Mouse (Mus musculus): ENCODE measurements around the gene Tsc2.
"Not testable (repeated sequence)": the region's sequence is repeated elsewhere in the genome, so short reads cannot be mapped to it uniquely, and the experiment has no call there.

Gene Tsc2

DNA sequence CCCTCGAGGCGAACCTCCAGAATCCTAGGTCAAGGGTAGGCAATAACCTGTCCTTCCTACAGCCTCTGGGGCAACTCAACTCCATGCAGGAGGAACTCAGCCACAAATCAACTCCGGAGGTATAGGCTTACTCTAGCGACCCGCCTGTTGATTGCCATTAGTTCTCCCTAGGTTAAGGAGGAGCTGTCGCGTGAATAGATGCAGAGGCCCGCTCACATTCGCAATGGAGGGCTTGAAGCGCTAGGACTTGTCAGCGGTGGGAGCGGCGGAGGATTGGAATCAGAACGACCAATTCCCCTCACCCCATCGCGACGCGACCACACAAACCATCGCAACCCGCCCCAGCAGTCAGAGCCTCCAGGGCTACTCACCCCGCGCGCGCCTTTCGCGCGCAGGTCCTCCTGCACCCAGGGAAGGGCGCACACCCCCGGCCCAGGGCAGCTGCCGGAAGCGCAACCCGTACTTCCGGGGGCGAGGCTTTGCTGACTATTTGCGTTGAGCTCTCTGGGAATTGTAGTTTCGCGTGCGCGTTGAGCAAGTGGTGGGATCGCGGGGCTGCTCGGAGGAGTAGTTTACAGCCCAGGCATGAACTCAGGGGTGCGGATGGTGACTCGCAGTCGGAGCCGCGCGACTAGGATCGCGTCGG lies at the start of gene Tsc2, which contains the start of gene Nthl1:
Gene Tsc2 (minus strand): TSS at position 464 of the 646 bp plus-strand sequence.
Gene Nthl1 (plus strand): TSS at position 514 of the 646 bp plus-strand sequence.
- DNase-seq (ENCODE audit: low read depth, low spot score): peak; percentile 86

DNA sequence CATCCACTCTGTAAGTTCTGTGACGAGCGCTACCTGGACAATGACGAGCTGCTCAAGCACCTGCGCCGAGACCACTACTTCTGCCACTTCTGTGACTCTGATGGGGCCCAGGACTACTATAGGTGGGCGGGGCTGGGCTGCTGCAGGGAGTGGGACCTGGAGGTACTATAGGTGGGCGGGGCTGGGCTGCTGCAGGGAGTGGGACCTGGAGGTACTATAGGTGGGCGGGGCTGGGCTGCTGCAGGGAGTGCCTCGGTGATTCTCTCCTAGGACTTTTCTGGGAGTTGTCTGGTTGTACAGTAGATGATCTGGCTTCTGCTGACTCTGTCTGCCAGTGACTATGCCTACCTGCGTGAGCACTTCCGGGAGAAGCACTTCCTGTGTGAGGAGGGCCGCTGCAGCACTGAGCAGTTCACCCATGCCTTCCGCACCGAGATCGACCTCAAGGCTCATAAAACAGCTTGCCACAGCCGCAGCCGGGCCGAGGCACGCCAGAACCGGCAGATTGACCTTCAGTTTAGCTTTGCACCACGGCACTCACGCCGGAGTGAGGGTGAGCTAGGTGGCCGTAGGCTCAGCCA lies 45.2 kb upstream of the Tsc2 start:
- DNase-seq (ENCODE audit: low read depth, low spot score): no peak

DNA sequence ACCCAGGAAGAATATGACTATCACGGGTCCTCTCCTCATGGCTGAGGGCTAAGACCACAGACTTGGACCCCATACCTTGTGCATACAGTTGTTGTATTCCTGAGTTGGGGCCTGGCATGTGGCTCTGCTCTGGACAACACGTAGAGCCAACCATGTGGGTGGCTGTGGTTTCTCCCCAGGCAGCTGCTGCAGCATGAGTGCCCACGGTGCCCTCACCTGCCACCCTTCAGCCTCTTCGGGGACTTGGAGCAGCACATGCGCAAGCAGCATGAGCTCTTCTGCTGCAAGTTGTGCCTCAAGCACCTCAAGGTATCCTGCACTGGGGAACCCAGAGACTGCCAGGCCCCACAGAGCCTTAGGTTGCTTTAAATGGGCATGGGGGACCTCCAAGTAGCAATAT lies 44.4 kb upstream of the Tsc2 start:
- DNase-seq (ENCODE audit: low read depth, low spot score): no peak

DNA sequence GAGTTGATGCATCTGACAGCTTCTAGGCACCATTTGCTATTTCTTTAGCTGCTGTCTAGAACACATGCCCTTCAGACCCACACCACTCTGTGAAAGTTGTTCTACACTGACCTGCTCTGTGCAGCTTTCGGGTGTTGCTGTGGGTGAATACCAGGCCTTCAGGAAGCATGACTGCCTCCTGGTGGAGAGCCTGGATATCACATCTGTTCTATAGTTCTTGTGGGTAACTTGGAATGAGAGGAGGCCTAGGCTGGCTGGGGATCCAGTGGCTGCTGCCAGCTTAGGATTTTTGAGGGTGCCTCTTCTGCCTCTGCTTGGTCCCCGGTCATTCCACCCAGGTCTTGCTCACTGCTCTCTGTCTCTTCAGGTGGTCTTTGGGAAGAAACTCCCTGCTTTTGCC lies 43.8 kb upstream of the Tsc2 start:
- peak; percentile 86 for DNase-seq (ENCODE audit: low read depth, low spot score)

DNA sequence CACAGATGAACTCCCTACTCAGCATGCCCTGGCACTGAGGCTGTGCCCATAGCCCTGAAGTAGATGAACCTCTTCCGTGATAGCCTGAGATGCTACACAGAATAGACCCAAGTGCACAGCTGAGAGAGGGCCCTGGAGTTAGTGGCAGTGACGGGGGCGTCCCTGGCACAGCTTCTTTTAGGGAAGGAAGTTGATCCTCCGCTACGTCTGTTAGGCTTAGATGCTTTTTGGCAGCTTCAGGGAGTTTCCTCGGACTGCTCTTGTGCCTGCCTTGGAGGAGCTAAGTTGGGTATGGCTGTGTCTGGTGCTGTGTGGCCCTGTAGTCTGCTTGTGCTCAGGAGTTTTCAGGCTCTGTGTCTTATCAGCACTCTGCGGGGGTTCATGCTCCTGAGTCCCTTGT lies 41.8 kb upstream of the Tsc2 start:
- DNase-seq (ENCODE audit: low read depth, low spot score): no peak

DNA sequence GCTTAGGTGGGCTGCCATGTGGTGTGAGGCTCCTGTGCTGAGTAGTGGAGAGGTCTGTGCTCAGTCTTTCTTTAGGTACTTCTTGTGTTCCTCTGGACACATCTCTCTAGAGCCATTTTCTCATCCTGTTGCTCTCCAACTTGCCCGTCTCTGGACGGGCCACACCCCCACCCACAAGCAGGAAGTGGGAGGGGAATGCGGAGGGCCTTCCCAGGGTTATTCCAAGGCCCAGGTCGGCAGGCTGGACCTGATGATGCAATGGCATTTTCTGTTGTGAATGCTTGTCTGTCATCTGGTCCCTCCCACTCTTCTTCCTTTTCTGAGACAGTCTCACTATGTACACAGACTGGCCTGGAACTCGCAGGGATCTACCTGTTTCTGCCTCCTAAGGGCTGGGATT lies 39.7 kb upstream of the Tsc2 start:
- no peak for DNase-seq (ENCODE audit: low read depth, low spot score)

DNA sequence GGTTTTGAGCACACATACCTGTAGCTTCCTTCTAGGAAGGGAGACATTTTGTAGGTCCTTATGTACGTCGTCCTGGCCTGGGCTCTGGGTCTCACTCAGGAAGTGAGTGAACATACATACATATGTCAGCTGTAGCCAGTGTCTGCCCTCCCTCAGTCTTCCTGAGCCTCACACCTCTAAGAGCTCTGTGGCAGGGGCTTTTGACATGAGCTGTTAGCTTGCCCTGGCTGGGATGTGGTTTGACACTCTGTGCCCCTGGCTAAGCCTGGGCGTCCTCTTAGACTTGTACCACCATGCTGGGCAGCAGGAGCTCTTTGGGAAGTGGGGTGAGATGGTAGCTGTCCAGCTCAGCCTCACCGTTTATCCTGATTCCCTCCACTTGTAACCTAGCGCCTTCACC lies 38.9 kb upstream of the Tsc2 start:
- no peak for DNase-seq (ENCODE audit: low read depth, low spot score)

DNA sequence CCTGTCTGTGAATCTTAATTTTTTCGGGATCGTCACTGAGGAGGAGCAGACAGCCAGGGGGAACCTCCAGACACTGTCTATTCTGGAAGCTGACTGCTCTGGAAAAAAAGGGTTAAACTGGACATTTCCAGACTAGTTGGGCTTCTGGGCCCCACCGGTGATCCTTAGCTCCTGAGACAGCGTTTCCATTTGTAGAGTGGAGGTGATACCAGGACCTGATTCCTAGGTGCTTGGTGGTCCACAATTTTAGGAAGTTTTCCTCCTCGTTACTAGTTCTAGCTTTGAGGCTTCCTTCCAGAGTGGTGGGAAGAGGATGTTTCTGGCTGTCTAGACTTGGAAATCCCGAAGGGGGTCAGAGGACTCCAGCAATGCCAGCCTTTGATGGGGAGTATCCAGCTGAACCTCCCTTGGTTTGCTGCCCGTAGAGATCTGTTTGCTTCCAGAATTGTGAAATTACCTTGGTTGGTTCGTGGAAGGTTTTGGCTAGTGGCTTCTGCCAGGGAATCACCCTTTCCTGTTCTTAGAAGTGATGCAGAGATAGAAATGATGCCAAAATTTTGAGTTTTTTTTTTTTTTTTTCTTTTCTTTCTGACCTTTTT lies 37.9 kb upstream of the Tsc2 start:
- no peak for DNase-seq (ENCODE audit: low read depth, low spot score)

DNA sequence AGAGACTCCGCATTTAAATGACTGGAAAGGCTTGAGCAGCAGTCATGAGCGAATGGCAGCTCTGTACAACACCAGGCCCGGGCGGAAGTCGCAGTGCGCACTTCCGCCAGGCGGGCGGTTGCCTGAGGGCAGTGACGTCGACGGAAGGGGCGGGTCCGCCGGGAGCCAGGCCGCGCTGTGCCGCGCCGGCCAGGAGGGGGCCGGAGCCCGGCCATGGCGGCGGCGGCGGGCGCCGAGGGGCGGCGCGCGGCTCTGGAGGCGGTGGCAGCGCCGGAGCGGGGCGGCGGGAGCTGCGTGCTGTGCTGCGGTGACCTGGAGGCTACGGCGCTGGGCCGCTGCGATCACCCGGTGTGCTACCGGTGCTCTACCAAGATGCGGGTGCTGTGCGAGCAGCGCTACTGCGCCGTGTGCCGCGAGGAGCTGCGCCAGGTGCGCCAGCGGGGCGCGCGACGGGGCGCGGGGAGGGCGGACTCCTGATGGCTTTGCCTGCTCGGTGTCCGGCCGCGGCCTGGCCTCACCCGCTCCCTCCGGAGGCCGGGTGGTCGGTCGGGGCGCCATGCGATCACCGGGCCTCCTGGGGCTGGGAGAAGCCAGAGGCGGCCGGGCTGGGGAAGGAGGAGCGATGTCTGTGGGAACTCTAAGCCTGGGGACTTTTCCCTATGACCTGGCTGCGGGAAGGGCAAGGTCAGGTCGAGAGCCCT lies 37.3 kb upstream of the Tsc2 start, which contains the start of gene Zfp598:
Gene Zfp598 (plus strand): TSS at position 143 of the 701 bp plus-strand sequence.
- peak; percentile 97 for DNase-seq (ENCODE audit: low read depth, low spot score)

DNA sequence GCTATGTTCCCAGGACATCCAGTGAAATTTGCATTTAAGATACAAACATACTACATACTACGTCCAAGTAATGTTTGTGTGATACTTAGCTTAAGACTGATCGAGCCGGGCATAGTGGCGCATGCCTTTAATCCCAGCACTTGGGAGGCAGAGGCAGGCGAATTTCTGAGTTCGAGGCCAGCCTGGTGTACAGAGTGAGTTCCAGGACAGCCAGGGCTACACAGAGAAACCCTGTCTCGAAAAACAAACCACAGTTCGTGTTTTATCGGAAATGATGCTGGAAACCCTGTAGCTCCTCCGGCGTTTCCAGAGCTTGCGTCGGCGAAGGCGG lies 36.7 kb upstream of the Tsc2 start:
- not testable (repeated sequence) for DNase-seq (ENCODE audit: low read depth, low spot score)

DNA sequence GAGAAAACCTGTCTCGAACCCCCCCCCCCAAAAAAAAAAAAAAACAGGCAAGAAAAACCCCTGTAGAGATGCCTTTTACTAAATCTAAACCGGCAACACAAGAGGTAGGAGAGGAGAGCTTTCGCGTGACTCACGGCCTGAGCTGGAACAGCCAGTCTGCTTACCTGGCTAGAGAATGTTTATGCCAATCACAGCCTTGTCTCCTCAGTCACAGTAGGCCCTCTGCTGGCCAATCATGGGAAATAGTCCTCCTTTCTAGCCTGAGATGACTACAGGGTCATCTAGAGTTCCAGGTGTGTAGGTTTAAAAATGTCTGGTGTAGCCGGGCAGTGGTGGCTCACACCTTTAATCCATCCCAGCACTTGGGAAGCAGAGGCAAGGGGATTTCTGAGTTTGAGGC lies 35.0 kb upstream of the Tsc2 start:
- DNase-seq (ENCODE audit: low read depth, low spot score): peak; percentile 84

DNA sequence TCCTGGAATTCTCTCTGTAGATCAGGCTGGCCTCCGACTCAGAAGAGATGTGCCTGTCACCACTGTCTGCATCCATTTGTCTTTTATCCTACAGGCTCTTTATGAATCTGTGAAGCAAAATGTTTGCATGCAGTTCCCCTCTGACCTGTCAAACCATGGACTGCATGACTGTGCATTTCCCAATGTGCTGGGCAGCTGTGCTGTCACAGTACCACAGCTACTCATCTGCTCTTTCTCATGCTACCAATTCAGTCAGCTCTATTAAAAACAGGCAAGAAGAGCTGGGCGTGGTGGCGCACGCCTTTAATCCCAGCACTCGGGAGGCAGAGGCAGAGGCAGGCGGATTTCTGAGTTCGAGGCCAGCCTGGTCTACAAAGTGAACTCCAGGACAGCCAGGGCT lies 34.6 kb upstream of the Tsc2 start:
- not testable (repeated sequence) for DNase-seq (ENCODE audit: low read depth, low spot score)

DNA sequence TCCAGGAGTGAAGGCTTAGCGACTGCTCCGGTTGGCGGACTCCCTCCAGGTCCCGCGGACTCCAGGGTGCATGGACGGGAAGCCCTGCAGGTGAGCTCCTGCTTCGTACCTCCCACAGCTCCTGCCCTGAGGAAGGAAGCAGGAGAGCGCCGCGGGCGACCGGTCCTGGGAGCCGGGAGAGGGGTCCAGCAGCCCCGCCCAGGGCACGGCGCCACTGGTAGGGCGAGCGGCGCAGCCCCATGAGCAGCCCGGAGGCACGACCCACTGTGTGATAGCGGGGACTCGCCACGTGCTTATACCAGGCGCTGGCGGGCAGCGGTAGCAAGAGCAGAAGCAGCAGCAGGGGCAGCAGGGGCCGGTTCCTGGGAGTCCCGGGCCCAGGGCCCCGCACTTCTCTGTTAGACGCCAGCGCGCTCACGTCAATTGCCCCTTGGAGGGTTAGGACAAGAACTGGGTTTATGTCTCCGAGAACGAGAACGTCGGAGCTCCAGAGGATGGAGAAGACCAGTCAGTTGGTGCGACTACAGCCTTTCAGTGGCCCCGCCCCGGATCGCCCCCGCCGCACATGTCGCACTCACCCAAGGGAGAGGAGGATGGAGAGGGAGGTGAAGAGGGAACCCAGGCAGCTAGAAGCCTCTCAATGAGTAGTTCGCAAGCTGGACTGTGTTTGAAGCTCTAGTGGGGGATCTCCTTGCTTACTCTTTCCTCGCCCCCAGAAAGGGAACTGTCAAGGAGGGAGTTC lies 25.8 kb upstream of the Tsc2 start, which contains the start of gene Npw:
Gene Npw (minus strand): TSS at position 441 of the 742 bp plus-strand sequence.
- peak; percentile 45 for DNase-seq (ENCODE audit: low read depth, low spot score)

DNA sequence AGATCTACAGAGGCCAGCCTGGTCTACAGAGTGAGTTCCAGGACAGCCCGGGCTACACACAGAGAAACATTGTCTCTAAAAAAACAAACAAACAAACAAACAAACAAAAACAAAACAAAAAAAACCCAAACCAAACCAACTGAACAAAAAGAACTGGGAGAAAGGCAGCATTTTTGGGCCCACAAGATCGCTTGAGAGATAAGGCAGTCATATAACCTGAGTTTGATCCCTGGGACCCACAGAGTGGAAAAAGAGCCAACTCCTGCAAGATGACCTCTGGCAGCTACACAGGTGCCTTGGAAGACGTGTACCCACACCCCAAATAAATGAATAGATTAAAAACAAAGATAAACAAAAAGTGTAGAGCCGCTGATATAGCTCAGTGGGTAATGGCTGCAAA lies 22.5 kb upstream of the Tsc2 start:
- DNase-seq (ENCODE audit: low read depth, low spot score): no peak

DNA sequence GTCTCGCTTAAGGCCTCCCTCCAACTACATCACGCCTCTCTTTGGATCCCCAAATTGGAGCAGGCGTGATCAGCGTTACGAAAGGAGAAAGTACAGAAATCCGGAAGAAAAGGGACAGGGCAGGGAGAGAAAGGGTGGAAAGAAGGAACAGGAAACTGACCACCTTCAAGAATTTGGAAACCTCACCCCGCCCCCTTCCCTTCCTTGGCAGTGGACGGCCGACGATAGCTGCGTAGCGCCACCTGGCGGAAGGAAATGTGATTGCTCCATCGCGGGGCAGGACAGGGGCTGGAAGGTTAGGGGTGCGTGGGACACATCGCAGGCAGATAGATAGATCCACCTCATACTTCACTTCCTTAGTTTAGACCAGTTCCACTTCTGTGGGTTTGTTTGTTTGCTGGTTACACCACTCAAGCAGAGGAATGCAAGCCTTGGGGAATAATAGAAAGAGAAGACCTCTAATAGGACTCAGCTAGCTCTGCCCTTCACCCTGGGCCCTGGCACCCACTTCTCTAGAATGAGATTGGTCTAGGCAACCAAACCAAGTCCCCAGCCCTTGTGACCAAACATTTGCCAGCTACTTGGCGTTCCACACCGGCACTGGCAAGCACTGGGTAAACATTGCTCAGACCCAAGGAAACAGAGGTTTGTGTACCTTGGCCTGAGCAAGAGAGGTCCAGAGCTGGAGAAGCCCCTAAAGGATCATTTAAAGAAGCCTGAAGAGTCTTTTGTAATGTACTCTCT lies 21.7 kb upstream of the Tsc2 start:
- DNase-seq (ENCODE audit: low read depth, low spot score): peak; percentile 88

DNA sequence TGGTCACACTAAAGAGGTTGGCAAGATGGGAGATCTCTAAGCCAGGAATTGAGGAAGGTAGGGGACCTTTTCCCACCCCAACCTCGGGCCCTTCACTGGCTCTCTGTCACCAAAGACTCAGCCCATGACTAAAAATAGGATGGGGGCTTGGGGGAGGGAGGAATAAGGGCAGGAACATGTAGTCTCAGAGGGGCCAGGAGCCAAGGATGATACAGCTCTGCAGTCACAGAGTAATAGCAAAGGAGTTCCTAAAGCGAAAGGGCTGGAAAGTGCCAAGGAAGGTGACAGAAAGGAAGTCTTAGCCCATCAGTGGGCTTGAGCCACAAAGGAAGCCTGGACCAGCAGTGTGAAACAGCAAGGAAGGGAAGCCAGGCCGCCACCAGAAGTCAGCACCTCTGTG lies 19.4 kb upstream of the Tsc2 start:
- no peak for DNase-seq (ENCODE audit: low read depth, low spot score)

DNA sequence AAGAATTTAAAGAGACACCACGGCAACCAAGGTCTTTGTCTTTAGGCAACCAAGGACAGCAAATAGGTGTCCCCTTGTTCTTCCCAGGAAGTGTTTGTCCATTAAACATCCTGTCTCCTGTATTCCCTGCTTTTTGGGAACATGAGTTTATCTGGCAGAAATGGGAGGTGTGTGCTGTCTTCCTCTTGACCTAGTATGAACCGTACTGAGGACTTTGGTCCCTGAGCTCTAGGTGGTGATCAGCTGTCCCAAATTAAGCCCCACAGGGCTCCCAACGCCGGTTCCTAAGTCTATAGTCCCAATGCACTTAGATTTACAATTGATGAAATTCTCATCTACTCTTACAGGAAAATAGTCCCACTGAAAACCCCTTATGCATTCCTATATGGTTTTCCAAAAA lies 18.3 kb upstream of the Tsc2 start:
- DNase-seq (ENCODE audit: low read depth, low spot score): no peak

DNA sequence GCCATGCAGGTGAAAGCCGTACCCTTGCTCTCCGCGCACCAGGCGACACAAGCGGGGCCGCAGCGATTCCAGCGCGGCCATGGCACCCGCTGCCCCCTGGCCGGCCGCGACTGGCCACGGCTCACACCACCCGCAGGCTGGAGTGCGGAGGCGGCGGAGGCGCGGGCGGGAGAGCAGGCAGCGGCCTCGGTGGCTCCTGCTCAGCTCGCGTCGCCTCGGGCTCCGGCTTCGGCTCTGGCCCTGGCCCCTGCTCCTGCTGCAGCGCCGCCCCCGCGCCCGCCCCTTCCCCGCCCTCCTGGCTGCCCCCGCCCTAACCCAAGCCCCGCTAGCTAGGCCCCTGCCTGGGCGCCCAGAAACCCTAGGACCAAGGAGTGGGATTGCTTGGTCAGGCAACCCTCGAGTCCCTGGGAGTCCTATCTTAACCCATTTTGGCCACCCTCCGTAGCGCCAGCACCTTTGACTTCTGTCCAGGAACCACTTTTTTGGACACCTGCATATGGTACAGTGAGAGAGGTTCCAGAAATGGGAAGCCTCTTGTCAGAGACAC lies 17.7 kb upstream of the Tsc2 start, which contains the start of gene Slc9a3r2:
Gene Slc9a3r2 (minus strand): TSS at position 258 of the 547 bp plus-strand sequence.
- peak; percentile 36 for DNase-seq (ENCODE audit: low read depth, low spot score)

DNA sequence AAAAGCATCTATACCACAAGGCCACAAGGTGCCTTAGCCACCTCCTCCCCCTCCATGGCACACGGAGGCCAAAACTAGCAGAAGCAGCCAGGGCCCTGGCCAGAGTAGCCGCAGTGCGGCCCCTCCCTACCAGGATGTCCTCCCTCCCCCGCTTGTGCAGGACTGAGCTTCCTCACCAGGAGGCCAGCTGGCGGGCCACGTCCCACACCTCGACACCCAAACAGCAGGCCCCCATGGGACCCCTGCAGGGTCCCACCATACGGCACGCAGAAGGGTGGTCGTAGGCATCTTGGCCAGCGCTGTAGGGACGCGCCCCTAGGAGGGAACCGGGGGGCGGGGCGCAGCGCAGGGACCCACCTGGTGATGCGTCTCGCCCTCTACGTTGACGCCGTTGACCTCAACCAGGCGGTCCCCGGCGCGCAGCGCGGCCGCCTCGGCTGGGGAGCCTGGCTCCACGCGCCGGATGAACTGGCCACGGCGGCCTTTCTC lies 17.2 kb upstream of the Tsc2 start:
- no peak for DNase-seq (ENCODE audit: low read depth, low spot score)

DNA sequence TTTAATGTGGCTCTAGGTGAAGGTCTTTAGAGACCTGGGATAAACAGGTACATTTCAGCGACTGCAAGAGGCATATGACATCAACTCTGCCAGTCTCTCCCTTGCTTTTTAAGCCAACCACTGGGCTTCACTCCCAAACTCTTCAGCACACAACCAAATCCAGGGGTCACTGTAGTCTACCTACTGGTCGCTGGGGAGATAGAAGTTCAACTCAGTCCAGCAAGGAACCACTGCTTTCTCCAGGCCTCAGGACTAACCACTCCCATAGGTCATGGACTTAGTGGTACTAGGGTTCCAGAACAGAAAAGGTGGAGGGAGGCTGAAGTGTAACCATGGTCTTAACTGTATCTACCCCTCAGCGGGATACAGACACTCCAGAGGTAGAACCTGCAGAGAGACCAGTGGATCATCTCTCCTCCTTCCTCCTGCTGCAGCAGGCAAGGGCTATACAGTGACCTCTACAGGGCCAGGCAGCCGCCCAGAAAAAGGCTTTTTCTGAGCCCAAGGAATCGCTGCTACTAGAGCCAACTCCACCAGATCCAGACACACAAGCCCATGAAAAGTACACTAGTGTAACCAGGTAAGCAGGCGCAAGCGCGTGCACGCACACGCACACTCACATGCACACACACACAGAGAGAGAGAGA lies 16.4 kb upstream of the Tsc2 start:
- DNase-seq (ENCODE audit: low read depth, low spot score): no peak
